Mouse (Mus musculus) frontal cortex, postnatal 10 days (tissue): ENCODE results near the gene March10.

Source experiments
- DNase-seq, 2 experiments: peaks; one replicate each; pipeline ENCODE4 v3.0.0; 2022; ENCODE audit warnings: low spot score in 2 of 2, mixed read lengths in 1 of 2

The March10 gene

DNA sequence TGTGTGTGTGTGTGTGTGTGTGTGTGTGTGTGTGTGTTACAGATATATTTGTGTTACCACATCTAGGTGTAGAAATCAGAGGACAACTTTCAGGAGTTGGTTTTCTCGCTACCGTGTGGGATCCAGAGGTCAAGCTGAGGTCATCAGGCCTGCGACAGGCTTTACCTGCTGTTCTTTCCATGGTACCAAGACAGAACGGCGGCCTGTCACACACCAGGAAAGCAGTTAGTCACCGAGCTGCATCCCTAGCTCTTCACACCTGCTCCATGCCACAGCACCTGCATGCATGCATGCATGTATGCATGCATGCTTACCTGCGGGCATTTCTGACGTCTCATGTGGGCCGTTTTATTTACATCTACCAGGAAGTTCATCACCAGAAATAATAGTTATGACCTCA lies 9.0 kb upstream of the March10 start:
- no peak for DNase-seq

GRCm38 (mm10) chr11:105464430-105464967 lies 8.0 kb upstream of the March10 start:
- no peak for DNase-seq

- DNase-seq = no peak
These were observed 3.4 kb upstream of the March10 start for GRCm38 (mm10) chr11:105459900-105460299.

GRCm38 (mm10) chr11:105457041-105457440 lies 506 bp upstream of the March10 start:
- DNase-seq = no peak

DNA sequence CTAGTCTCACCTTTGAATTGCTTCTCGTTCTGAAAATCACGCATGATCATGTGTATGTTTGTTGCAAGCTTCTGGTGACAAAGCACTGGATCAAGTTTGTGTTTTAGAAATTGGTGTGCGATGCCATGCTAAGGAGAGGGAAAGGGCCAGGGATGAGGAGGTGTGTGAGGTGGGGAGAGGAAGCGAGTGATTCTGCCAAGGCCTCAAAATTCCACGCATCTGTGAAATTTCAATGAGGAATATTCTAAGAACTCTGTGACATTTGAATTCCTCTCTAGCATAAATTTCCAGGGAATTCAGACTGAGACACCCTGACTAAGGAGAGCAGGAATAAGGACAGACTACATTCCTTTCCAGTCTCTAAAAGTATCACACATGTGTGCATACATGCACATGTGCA lies 1.4 kb downstream of the March10 start:
- DNase-seq = no peak

DNA sequence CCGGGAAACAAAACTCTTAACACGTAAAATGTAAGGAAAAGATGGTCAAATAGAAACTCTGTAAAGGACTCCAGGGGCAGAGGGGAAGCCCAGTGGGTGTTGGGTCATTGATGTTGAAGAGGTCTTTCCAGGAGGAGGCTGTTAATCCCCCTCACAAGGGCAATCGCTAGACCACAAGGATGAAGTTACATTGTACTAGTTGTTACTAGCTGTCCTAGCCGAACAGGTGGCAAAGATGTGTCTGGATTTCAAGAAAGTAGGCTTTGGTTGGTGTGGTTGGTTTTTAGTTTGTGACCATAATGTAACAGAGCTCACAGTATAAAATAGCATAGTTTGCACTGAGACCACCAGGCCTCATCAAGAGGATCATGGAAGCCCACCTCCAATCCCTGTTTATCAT lies 3.5 kb downstream of the March10 start:
- no peak for DNase-seq

- no peak for DNase-seq
These were observed 4.0 kb downstream of the March10 start for GRCm38 (mm10) chr11:105452504-105452903.

GRCm38 (mm10) chr11:105451553-105452135 lies 4.9 kb downstream of the March10 start:
- no peak for DNase-seq

DNA sequence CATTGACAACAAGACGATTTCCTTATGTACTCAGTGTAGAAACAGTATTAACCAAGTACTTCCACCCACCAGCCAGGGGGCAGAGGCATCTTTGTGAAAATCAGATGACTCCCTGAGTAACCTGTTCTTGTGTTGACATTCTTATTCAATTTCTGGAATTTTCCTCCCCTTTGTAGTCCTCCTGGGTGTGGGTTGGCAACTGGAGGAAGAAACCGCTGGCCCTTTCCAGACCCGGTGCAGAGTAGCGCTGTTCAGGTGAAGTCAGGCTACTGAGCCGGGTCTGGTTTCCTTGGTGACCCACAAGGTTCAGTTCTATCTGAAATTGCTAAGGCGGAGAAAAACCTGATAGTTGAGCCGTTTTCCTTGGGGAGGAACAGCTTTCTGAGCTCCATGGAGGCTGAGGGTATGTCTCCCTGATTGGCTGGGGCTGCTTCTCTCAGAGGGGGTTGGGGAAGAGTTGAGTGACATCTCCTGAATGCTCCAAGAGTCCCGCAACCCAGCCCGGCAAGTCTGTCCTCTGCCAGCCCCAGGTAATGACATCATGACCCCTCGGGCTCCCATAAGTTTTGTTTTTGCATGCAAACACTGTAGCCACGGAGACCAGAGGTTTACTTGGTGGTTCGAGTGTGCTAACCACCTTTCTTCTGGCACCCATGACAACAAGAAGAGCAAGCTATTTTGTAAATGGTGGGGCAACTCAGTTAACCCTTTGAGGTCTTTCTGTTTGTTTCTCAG lies 6.8 kb downstream of the March10 start:
- no peak for DNase-seq

- DNase-seq = no peak
These were observed 8.9 kb downstream of the March10 start for GRCm38 (mm10) chr11:105447661-105448060.

DNA sequence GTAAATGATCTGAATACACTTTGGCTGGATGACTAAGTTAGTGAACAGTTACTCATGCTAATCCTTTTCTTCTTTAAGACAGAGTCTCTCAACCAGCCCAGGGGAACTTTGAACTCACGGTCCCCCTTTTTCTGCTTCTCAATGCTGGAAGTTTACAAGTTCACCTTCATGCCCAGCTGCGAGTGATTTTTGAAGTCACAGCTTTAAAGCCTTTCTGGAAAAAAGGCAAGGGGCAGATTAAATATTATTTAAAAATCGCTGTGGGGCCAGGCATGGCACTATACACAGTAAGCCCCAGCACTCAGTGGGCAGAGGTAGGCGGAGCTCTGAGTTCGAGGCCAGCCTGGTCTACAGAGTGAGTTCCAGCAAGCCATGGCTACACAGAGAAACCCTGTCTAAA lies 10.3 kb downstream of the March10 start:
- DNase-seq = no peak

- DNase-seq = no peak
These were observed 10.8 kb downstream of the March10 start for GRCm38 (mm10) chr11:105445741-105446140.

DNA sequence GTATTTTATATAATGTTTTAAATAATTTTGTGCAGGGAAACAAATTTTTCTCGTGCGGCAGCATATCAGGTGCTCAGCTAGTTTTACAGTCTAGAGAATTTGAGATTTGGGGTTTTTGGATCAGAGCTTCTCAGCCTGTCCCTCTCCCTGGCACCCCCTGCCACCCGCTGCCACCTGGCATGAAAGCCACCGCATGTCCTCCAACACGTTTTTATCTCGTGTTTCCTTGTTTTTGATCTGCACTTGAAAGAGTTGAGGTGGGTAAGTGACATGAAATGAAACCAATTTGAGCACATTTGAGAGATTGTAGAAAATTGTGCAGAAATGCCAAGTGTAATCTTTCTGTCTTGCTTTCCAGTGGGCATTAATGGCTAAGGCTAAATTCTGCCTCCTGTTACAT lies 11.6 kb downstream of the March10 start:
- no peak for DNase-seq

DNA sequence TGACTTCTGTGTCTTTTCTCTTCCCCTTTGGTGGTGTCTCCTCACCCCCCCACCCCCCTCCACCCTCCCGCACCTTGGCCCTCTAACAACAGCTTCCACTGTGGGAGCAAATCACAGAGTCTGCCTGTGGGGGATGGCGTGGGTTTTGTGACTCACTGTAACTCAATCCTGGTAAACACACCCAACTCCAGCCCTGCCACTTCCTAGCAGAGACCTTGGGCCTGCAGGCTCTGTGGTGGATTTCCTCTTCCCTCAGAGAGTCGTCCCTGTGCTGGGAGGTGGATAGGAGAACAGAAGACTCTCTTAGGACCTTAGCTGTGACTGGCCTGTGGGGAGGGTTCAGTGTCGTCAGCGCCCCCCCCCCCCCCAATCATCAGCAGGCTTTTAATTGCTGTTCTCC lies 13.0 kb downstream of the March10 start:
- no peak for DNase-seq

- no peak for DNase-seq
These were observed 16.7 kb downstream of the March10 start for GRCm38 (mm10) chr11:105439796-105440195.

DNA sequence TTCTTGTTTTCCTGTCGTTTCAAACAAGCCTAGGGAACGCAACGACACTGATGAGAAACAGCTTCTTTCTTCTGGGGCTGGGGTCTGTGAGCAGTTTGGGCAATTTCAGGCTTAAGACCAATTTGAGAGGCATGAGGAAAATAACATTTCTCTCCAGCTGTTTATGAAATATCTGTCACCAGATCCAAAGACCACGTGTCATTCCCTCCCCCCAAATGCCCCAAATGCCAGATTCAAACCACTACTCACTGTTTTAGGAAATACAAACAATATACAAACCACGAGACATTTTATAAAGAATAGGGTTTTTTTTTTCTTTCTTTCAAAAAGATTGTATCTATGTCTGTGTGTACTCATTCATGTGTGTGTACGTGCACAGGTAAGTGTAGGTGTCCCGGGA lies 17.6 kb downstream of the March10 start:
- DNase-seq = no peak

DNA sequence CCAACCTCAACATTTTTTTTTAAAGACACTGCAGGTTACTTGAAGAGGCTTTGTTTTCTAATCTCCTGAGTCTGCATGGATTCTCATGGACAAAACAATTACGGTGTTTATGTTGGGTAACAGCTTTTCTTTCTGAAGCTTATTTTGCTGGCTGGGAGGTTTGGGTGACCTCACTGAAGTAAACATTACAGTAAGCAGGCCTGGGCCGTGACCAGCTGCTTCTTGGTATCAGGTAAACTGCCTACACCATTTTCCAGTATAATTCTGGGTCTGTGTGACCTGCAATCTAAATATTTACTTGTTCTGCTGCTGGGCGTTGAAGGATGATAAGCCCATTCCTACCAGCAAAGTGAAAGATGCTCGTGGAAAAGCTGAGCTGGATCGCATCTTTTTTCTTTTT lies 30.1 kb downstream of the March10 start:
- DNase-seq = no peak

- no peak for DNase-seq
These were observed 31.9 kb downstream of the March10 start for GRCm38 (mm10) chr11:105424643-105425042.

DNA sequence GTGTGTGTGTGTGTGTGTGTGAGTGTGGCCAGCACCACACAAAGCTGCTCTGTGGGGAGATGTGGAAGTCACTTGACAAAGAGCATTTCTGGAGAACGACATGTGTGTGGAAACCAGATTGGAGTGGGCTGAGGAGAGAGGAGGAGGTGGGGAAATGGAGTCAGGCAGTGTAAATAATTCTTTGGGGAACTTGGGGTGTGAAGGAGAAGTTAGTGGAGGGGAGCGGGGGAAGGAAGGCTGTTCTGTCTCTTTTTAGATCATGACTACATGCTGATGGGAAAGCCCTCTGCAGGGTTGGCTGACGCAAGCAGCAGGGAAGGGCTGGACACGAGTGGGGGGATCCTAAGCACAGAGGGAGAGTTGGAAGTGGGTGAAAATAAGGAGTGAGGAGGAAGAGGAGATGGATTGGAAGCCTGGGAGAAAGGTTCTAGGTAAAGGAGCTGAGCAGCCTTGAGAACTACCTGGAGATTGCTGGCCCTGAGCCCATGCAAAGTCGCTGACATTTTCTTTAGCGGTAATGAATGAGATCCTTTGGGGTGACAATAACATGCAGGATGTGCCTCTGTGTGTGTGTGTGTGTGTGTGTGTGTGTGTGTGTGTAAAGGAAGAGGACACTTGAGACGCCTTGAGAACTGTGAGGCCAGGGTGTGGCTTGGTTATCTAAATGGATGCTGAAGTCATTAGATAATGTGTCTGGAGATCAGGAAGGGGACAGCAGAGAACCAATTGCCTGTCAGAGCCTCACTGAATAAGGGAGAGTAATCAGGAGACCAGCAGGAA lies 35.7 kb downstream of the March10 start:
- DNase-seq = peak; percentile 52 to 81

- peak in 1 of 2 experiments; percentile 24 for DNase-seq
These were observed 36.6 kb downstream of the March10 start for GRCm38 (mm10) chr11:105419946-105420345.

DNA sequence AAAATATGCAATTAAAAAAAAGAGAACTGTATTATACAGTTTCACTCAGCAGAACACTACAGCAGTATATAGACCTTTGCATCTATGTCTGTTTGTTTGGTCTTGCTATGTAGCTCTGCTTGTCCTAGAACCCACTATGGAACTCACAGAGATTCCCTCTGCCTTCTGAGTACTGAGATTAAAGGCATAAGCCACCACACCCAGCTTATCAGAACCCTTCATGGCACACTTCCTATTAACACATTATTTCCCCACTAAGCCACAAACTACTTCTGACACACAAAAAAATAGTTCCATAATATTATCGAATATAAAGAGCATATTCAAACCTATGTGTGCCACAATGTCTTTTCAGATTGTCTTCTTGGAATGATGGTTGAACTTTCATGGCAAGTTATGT lies 42.5 kb downstream of the March10 start:
- no peak for DNase-seq

DNA sequence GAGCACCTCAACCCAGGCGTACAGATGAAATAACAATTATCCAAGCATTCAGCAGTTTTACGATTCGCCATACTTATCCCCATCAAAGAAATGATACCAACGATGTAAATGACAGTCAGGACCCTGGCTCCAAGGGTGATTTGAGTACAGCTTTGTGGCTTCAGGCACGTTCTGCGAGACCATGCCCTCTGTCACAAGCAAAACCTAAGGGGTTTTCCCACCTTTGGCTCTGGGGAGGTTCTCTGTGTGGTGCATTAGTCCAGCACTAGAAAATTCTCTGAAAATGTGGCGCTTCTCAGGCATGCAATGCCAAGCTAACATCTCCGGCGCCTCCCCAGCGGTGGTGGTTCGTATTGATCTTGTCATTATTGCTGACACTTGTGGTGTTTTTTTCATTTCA lies 47.1 kb downstream of the March10 start:
- no peak for DNase-seq
